Mouse (Mus musculus): ENCODE measurements around the gene Vmn2r7.
"Not testable (repeated sequence)": the region's sequence is repeated elsewhere in the genome, so short reads cannot be mapped to it uniquely, and the experiment has no call there.

The Vmn2r7 gene

DNA sequence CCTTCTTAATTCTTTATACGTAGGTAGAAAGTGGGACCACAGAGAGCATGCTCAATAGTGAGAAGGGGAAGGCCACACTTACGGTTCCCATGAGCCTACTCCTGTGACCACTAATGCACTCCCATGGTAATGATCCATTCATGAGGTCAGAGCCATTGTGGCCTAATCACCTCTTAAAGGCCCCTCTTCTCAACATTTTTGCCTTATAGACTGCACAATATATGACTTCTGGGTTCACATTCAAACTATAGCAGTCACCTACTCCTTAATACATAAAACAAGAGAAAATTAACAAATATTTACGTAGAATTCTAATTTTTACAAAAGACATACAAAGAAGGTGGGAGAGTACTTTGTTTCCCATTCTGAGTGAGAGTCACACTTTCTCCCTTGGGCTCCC, at the start of gene Vmn2r7:
TSS of gene Vmn2r7 (minus strand) at position 101 of the 400 bp plus-strand sequence.
- DNase-seq (ENCODE audit: low read depth, low spot score) = not testable (repeated sequence)

DNA sequence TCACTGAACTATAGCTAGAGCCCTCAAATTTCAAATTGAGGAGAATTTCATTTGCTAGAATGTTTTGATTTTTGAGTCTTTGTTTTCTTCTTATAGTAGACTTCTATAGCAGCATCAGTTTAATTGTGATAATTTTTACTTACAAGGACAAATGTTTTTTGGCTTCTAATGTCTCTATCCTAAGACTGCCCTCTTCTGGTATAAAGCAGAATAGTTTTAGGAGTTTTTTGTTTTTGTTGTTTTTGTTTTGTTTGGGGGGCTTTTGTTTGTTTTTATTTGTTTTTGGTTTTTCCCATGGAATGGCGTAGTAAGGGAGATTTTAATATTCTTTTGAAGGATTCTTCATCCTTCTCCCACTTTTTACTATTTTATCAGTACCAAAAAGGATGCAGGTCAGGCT, 45.2 kb upstream of the Vmn2r7 start:
- DNase-seq (ENCODE audit: low read depth, low spot score) = no peak

DNA sequence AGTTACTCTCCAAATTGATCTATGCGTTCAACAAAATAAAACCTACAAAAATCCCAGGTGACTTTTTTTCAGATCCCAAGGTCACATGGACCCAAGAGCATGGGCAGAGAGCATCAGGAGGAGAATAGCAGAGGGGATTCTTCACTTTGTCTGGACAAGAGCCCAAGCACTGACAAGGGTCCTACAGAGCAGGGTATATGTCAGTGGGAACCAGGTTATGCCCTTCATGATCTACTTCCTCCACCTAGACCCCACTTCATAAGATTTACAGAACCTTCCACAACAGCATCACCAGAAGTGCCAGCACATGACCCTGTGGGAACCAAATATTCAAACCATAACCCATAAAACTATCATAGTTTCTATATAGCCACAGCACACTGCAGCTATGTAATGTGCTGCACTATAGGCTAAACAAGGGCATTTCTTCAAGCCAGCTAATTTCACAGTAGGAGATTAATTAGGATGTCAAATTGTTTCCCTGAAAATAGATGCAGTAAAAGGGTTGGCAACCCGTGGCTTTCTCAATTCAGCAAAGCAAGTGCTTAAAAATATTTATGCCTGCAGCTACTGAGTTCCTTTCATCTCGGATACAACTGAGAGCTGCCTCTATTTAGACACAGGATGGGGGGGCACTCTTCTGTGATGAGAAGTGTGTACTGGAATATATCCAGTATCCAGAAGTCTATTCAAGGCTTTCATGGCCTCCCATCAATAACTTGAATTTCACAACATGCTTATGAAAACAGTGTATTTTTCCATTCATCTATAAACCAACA, 33.8 kb upstream of the Vmn2r7 start:
- no peak for DNase-seq (ENCODE audit: low read depth, low spot score)

DNA sequence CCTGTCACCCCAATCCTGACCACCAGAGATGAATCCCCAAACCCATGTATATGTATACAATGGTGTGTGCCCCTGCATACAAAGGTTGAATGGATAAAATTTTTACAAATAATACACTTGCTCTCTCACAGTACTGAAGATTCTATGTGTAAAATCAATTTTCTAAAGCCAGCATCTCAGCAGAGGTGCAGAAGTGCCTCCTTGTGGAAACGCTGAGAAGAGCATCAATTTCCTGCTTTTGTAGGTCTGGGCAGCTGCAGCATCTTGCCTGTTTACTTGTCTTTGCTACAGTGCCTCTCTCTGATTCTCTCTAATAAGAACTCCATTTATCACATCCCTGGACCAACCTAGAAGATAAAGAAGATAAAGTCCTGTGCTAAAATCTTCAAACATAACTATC, 32.1 kb upstream of the Vmn2r7 start:
- DNase-seq (ENCODE audit: low read depth, low spot score) = peak; percentile 7

DNA sequence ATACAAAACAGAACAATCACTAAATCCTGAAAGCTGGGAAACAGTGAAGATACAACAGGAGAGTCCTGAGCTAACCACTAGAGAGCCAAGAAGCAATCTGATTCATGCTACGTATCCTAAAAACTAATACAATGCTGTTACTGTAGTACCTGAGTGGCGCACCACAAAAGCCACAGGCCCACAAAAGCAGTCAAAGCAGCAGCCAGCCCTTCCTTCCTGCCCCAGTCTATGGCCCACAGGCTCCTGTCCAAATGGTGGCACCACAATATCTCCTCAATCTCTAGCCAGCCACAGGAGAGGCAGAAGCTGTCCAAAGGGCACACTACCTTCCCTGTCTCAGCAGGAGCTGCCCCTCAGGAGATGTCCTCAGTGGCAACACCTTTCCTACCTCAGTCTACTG, 1.7 kb downstream of the Vmn2r7 start:
- no peak for DNase-seq (ENCODE audit: low read depth, low spot score)

DNA sequence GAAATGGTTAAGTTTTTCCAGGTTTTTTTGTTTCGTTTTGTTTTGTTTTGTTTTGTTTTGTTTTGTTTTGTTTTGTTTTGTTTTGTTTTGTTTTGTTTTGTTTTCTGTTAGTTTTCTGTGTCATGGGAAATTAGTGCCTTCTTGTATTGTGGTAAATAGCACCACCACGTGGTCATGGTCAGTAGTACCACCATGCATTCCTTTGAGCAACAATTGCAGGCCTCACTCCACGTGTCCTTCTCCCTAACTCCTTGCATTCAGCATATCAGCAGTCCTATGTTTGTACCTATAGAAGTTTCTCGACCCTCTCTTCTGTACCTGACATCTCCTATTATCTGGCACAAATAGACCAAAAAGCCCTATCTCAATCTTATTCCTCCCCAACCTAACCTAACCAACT, 2.3 kb downstream of the Vmn2r7 start:
- DNase-seq (ENCODE audit: low read depth, low spot score) = peak; percentile 62

DNA sequence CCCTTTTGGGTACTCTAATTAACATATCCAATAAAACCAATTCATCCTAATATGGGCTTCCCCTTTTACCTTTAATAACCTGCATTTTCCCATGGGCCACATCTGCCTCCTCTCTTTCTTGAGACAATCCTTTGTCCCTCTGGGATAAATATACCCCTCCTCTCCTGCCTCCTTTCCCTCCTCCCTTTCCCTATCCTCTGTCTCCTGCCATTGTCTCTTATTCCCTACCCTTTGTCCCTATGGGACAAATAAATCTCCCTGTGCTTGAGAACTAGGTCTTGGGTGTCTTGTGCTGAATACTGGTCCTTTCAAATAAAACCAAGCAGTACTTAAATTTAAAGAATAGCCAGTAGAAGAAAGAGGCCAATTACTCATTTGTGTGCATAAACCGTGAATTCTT, 13.4 kb downstream of the Vmn2r7 start:
- no peak for DNase-seq (ENCODE audit: low read depth, low spot score)

DNA sequence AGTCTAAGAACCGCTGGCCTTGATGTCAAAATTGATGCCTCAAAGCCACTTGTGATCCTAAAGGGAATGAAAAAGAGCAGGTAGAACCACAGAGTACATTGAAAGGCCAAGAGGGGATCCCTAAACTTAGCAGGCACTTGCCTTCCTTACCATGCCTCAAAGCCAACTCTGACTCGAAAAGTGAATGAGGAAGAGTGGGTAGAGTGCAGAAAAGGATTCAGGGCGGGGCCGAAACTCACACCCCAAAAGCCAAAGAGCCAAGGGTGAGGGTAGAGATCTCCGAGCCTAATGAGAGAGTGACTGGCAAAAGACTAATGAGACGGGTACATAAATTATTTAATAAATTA, 53.3 kb downstream of the Vmn2r7 start:
- DNase-seq (ENCODE audit: low read depth, low spot score) = no peak

DNA sequence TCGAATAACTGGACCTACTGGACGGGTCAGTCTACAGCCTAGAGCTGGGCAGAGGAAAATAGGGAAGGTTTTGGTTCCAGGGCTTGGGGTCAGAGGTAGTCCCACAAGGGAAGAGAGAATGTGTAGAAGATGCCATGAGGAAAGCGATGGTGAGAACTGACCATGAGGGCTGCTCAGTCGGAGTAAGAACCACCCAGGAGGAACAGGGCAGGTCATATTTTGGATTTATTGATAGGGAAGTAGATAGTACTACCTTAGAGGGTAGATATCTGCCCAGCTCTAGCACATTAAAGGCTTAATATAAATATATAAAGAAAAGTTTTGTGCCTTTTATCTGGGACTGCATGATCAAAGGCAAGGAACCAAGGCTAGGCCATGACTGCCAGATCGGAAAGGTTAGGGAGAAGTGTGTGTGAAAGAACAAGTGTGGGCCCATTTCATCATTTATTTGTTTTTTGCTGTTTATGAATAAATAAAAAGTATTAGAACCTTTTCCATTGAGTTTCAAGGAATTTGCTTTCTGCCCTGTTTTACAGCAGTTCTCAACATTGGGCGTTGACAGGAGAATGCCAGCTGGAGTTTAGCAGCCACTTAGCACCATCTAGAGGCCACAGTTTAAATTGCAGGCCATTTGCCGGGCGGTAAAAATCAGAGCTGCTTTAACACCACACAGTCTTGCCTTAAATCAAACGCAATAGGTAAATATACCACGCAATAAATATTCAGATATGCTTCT, 53.9 kb downstream of the Vmn2r7 start:
- DNase-seq (ENCODE audit: low read depth, low spot score) = peak; percentile 48

DNA sequence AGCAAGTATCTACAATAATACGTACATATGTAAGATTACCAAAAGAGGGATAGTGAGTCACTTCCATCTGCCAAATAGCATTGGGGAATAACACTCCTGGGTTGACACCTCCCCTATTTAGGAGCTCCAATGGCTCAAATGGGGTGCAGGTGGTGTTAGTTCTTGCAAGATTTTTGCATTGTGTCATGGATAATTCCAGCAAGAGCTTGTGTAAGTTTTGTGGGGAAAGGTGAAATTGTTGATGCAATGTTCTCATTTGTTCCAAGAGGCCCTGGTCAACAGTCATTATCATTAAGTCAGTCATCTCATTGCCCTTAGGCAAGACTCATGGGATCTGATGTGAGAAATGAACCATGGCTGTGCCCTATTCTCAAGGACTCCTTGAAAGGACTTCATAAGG, 61.7 kb downstream of the Vmn2r7 start:
- no peak for DNase-seq (ENCODE audit: low read depth, low spot score)

DNA sequence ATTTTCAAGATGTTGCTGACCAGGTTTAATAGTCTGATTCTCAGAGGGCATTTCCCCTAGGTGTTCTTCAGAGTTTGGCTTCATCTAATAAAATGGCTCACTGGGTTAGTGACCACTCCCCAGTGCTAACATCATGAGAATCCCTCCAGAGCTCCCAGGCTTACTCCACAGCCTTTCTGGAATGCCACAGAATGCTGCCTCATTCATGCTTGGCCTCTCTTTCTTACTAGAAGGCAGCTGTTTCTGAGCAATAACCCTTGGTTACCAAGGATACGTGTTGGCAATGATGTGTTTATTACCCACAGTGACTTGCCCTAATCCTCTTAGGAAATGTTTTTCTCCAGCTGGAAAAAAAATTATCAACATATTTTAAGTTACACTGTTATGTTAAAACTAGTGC, 72.4 kb downstream of the Vmn2r7 start:
- DNase-seq (ENCODE audit: low read depth, low spot score) = no peak

DNA sequence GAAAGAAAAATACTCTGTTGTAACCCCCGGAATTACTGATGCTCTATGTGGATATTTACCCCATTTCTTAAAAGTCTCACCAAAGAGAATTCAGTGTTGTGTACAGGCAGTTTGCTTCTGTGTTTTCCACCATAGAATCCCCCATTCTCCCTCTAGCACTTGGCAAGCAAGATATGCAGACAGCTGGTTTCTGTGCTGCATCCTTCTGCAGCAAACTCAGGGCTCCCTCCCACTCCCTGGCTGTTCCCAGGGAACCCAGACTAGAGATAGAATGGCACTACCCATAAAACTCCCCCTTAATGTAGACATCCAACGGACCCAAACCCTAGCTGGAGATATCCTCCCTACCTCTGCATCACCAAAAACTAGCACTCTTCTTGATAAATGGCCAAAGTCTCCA, 88.4 kb downstream of the Vmn2r7 start:
- DNase-seq (ENCODE audit: low read depth, low spot score) = no peak

DNA sequence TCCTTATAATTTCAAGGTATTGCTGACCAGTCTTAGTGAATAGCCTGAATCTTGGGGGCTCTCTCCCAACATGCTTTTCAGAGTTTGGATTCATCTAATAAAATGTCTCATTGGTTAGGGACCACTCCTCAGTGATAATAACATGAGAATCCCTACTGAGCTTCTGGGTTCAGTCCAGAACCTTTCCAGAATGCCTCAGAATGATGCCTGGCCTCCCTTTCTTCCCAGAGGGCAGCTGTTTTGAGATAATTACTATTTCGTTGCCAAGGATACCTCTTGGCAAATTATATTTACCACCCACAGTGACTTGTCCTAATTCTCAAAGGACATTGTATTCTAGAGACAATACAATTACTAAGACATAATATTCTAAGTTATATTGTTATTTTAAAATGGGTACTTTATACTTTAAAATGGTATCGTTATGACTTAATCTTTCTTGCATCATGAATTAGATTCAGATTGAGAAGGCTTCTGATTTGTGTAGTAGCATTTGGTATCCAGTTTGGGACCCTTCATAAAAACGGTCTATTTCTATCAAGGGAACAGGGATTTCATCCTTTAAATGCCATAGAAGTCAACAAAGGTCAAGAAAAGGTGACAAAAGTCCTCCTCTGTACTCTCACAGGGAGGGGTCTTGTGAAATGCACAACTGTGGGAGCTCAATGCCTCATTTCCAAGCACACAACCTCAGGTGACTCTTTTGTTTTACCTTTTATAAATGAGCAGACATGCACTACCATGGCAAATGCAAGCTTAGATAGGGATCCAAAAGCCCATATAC, 117.2 kb downstream of the Vmn2r7 start:
- not testable (repeated sequence) for DNase-seq (ENCODE audit: low read depth, low spot score)

DNA sequence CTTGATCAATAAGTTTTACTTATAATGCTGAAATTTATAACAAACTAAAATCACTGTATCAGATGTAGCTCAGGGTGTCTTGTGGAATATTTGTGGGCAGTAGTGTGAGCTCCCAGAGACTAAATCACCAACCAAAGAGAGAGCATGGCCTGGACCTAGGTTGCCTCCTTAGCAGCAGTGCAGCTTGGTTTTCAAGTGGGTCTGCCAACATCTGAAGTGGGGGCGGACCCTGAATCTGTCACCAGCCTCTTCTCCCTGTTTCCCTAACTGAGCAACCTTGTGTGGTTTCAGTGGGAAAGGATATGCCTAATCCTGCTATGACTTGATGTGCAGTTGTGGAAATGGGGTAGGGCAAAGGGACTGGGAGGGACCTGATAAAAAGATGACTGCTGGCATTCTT, 118.8 kb downstream of the Vmn2r7 start:
- not testable (repeated sequence) for DNase-seq (ENCODE audit: low read depth, low spot score)

DNA sequence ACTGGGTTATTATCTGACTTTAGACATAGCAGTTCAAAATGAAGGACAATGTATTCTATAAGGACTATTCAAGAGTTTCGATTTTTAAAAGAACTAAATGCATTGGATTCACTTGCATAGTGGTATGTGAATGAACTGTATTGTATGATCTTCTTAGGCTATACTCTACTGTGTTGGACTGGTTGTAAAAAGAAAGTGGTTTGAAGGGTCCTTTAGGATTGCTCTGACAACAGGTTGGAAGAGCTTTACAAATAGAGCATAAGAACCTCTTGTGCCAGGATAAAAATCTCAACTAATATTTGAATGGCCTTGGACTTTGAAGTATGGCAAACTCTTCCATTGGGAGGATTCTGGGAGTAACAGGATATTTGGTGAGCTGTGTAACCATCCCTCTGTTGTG, 168.5 kb downstream of the Vmn2r7 start:
- DNase-seq (ENCODE audit: low read depth, low spot score) = not testable (repeated sequence)

Data from ES-CJ7 (cell line).